Mouse (Mus musculus) small intestine, adult 2 months (tissue): ENCODE results near the gene Muc4. TPM values are rescaled to one million over a fixed set of nuclear protein-coding genes. Genes with fewer than 3 reads are reported as not detected.

Experiments
- H3K27ac ChIP-seq: fragments of 200-500 bp; 2 replicates; pipeline ENCODE4 v1.5.1; 2012; ENCODE audit warnings: low read depth, low read length, control low read depth, inconsistent platforms; ENCODE audit not compliant: insufficient read depth
- H3K27me3 ChIP-seq: fragments of 200-500 bp; 2 replicates; pipeline ENCODE4 v1.6.1; 2012; ENCODE audit warnings: mild to moderate bottlenecking, moderate library complexity, low read length, inconsistent platforms; ENCODE audit not compliant: control insufficient read depth, insufficient read depth
- H3K36me3 ChIP-seq: fragments of 200-500 bp; 2 replicates; pipeline ENCODE4 v1.6.1; 2012; ENCODE audit warnings: mild to moderate bottlenecking, low read length, control low read depth, inconsistent platforms; ENCODE audit not compliant: control insufficient read depth, insufficient read depth
- H3K4me1 ChIP-seq: fragments of 200-500 bp; 2 replicates; pipeline ENCODE4 v1.6.1; 2012; ENCODE audit warnings: low read length, inconsistent platforms, mixed read lengths; ENCODE audit not compliant: control insufficient read depth, insufficient read depth, insufficient read length
- H3K4me3 ChIP-seq: fragments of 200-500 bp; 2 replicates; pipeline ENCODE4 v1.5.1; 2012; ENCODE audit warnings: low read depth, mild to moderate bottlenecking, control low read depth, inconsistent platforms, low read length, moderate library complexity
- CTCF ChIP-seq: fragments of 200-500 bp; IDR thresholded peaks from 2 replicates; pipeline ENCODE4 v1.5.1; 2012; ENCODE audit warnings: low read depth, mild to moderate bottlenecking, control low read depth, inconsistent platforms, low read length, moderate library complexity, mixed read lengths; ENCODE audit not compliant: insufficient replicate concordance, insufficient read length; ENCODE audit errors: extremely low read depth
- POLR2A ChIP-seq: fragments of 200-500 bp; IDR thresholded peaks from 2 replicates; pipeline ENCODE4 v1.6.1; 2012; ENCODE audit warnings: low read depth, mild to moderate bottlenecking, control low read depth, inconsistent platforms, low read length, moderate library complexity
- WGBS: fragments of 180-500 bp; shearing (Covaris S2); methylation state at CpG from one replicate; pipeline ENCODE4 v1.1.7; 2018; 5-methylcytosine and 5-hydroxymethylcytosine counted together
- polyA plus RNA-seq: library from polyadenylated mRNA; depleted of rRNA; stranded (reverse); fragments of >200 nt; gene quantifications from 2 replicates; pipeline ENCODE4 v1.2.3, GENCODE M21; 2012

The Muc4 gene
- polyA plus RNA-seq, 1 experiment, result 18.8 TPM

DNA sequence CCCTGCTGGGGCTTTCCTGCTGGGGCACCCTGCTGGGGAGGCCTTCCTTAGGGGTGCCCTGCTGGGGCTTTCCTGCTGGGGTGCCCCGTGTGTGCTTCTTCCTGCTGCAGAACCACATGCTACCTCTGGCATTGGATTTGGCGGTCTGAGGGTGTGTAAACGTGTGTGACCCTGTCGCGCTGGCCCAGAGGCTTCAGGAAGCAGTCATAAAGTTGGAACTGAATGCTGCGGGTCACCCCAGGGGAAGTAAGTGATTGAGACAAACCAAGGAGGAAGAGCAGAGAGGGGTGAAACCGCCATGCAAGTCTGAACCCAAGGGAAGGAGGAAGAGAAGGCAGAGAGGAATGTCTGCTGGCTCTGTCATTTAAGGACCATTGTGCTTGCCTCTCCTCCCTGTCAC, 37.1 kb upstream of the Muc4 start:
- H3K36me3 ChIP-seq, result no peaks in the 10 kb centered on the region
- no peaks in the 10 kb centered on the region for H3K27me3 ChIP-seq
- 32% methylated on average over 7 of the region's 7 CpGs for WGBS
- peaks cover 20% of the 10 kb centered on the region for H3K4me1 ChIP-seq
- TF ChIP-seq POLR2A (no peak), CTCF (no peak)
- H3K4me3 ChIP-seq, result no peak overlapping the region
- no peak overlapping the region for H3K27ac ChIP-seq

DNA sequence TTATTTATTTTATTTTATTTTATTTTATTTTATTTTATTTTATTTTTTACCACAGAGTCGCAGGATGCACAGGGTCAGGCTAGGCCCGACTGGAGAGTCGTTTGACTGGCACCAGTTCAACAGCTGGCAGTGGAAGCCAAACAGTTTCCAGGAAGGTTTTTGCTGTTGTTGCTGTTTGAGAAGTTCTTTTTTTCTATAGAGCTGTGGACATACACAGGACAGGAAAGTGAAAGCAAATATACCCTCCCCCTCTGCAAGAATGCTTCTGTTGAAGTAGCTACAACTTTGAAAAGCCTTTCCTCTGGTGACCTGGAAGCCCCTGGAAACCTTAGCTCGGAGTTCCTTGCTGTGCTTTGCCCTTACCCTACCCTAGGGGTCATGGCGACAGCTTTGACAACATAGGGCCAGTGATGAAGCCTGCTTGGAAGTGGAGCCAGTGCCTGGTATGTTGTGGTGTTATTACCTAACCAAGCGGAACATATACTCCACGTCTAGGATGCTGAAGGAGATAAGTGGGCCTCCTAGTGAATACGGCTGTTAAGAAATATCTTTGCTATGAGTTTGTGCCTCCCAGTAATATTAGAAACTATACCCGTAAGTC, 32.3 kb upstream of the Muc4 start:
- peaks cover 31% of the 10 kb centered on the region for H3K4me1 ChIP-seq
- H3K27ac ChIP-seq, result peak overlapping the region; percentile 63
- no peaks in the 10 kb centered on the region for H3K27me3 ChIP-seq
- 45% methylated on average over 9 of the region's 9 CpGs for WGBS
- TF ChIP-seq POLR2A (no peak), CTCF (no peak)
- no peak overlapping the region for H3K4me3 ChIP-seq
- no peaks in the 10 kb centered on the region for H3K36me3 ChIP-seq

DNA sequence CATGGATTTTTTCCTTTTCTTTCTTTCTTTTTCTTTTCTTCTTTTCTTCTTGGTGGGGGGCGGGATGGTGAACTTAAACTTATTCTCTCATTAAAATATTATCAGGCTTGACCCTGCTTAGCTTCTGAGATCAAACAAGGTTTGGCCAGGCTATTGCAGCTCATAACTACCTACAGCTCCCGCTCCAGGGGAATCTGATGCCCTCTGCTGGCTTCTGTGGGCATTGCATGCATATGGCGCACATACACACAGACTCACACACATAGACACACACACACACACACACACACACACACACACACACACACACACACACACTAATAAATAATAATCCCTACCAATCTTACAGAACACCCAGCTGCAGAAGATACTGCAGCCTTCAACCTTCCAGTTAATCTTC, 30.1 kb upstream of the Muc4 start:
- Histone ChIP-seq H3K27me3 (no peaks in the 10 kb centered on the region), H3K4me3 (no peak overlapping the region), H3K4me1 (peaks cover 32% of the 10 kb centered on the region), H3K36me3 (no peaks in the 10 kb centered on the region), H3K27ac (no peak overlapping the region)
- TF ChIP-seq POLR2A (no peak), CTCF (peak; percentile 19; the same call in 1 of the 2 replicates)
- WGBS, result 100% methylated on average over 3 of the region's 3 CpGs

DNA sequence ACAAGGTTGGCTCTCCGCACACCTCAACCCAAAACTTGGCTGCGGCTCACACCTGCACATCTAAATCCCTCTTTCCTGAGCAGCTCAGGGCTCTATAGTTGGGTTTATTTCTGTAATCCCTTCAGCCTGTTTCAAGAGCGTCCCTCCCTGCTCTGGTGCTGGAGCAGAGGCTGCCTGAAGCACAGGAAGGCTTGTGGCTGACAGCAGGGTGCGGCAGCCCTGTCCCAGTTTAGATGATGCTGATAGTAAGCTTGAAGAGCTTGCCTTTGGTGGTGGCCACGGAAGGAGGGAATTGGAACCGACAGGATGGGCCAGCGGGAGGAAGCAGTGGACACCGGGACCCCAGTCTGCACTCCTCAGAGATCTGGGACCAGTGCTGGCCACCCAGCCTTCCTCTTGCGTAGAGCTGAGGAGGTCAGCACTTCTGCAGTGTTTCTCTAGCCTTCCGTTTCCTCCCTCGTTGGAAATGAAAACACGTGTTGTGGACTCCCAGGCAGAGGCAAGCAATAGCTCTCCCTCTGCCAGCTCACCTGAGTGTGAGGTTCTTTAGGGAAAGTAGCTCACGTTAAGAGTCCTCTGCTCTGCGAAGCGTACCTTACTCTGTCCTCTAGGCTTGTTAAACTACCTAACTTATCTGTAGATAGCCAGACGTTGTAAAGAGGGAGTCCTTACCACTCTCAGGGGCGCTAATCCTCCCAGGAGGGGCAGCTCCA, 28.4 kb upstream of the Muc4 start:
- H3K27me3 ChIP-seq, result no peaks in the 10 kb centered on the region
- TF ChIP-seq POLR2A (0 out of 2 replicates have a peak, but pooled peaks have one; percentile 11), CTCF (no peak)
- peak overlapping the region; percentile 92 for H3K27ac ChIP-seq
- WGBS, result 24% methylated on average over 17 of the region's 17 CpGs
- peak overlapping the region; percentile 33; the same call in 1 of the 2 replicates for H3K4me3 ChIP-seq
- H3K36me3 ChIP-seq, result no peaks in the 10 kb centered on the region
- peaks cover 32% of the 10 kb centered on the region for H3K4me1 ChIP-seq

DNA sequence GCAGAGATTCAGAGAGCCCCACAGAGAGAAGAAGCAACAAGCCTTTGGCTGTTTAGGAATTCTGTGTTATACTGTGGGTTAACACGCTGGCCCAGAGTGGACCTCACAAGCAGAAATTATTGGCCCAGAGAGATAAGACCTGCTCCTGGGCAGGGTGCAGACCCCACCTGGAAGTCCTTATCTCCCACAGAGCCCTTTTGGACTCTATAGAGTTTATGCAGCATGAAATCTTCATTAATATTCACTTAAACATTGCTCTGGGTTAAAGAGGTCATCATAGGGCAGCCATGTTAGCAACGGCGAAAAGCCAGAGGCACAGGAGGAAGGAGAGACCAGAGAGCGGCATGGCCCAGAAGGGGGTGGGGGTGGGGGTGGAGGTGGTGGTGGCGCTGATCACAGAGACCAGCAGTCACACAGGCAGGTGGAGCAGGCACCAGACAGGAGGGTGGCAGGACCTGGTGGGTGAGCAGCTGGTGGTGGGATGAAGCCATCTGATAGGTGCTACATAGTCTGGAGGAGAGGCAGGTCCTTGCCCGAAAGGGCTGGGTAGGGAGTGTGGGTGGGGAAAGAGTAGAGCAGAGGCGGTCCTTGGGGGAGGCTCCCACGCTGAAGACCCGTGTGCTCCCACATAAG, 27.7 kb upstream of the Muc4 start:
- peak overlapping the region; percentile 92 for H3K27ac ChIP-seq
- H3K27me3 ChIP-seq, result no peaks in the 10 kb centered on the region
- peaks cover 32% of the 10 kb centered on the region for H3K4me1 ChIP-seq
- H3K36me3 ChIP-seq, result no peaks in the 10 kb centered on the region
- TF ChIP-seq CTCF (no peak), POLR2A (no peak; the same call in 1 of the 2 replicates)
- H3K4me3 ChIP-seq, result peak overlapping the region; percentile 41
- 27% methylated on average over 9 of the region's 9 CpGs for WGBS

DNA sequence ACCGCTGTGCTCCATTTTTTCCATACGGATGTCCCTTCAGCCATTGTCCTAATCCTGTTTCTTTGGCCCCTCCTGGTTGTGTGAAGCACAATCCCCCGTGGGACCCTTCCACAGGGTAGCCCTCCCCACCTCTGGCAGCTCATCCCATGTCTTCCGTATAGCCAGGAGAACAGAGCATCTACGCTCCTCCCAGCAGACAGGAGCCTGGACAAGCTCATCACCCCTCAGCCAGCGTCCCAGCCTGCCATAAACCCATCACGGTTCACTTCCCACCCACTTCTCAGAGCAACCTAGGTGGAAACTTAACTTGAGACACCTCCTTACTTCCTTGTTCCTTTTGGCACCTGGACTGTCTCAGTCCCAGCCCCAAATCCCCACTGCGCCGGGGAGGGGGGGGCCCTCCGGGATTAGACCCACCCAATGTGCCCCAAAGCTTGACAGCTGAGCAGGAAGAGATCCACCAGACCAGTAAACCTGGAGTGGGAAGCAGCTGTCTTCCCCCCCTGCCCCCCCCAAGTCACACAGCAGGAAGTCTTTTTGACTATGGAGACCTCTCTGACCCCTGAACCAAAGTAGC, 27.1 kb upstream of the Muc4 start:
- Histone ChIP-seq H3K4me1 (peaks cover 31% of the 10 kb centered on the region), H3K27ac (peak overlapping the region; percentile 82), H3K36me3 (no peaks in the 10 kb centered on the region), H3K27me3 (no peaks in the 10 kb centered on the region), H3K4me3 (peak overlapping the region; percentile 41)
- WGBS, result 17% methylated on average over 10 of the region's 10 CpGs
- no peak for TF ChIP-seq CTCF

DNA sequence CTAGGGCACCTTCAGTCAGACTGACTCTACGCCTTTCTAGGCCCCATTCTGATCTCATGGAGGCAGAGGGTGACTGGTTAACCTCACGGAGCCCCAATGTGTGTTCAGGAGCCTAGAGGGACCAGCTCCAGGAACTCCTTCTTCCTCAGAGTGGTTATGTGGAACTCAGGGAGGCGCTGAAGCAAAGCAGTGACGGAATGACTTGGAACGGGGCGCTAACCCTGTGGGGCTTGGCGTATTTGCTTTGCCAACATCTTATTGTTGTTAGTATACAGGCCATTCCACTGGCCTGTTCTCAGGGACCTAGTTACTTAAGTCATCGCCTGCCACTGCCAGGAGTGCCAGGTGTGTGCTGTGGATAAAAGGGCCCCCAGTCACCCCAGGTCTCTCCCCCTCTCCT, 26.6 kb upstream of the Muc4 start:
- TF ChIP-seq POLR2A (no peak), CTCF (no peak)
- 44% methylated on average over 8 of the region's 8 CpGs for WGBS
- H3K27ac ChIP-seq, result peak overlapping the region; percentile 82

More for the DNA sequence above, 26.6 kb upstream of the Muc4 start:
- Histone ChIP-seq H3K27me3 (no peaks in the 10 kb centered on the region), H3K4me1 (peaks cover 28% of the 10 kb centered on the region), H3K4me3 (no peak overlapping the region), H3K36me3 (no peaks in the 10 kb centered on the region)
